ENCODE assay signal across 9 mouse cellular contexts in genomic region chr1:79439609-79440308, GRCm38 (mm10). TPM values are rescaled to one million over a fixed set of nuclear protein-coding genes. Genes with fewer than 3 reads are reported as not detected.
DNase-seq lines count a peak whose midpoint lies in the region; ATAC-seq and TF ChIP-seq lines count a peak whose summit lies in the region.
"Had no signal": no experiment of that assay in that cellular context is flagged by ENCODE, and none has a peak within 500 bp of the region (broad histone marks: within the 10 kb centered on the region; RNA-seq: fewer than 3 reads in every experiment).

Scg2 (minus strand) TSS chr1:79440120.

- H3K9me3 ChIP-seq in intestine, embryonic 14.5 days (ENCODE audit: control insufficient read depth, low read length): no peaks in the 10 kb centered on the region

- no peak within 1 kb of the TSS for H3K9ac ChIP-seq in intestine, embryonic 14.5 days (ENCODE audit: low read length)

- peak; percentile 92 for ATAC-seq in intestine, embryonic 14.5 days (replicated peaks; ENCODE audit: low FRiP score, low TSS enrichment, low read depth)
- ATAC-seq in megakaryocyte-erythroid progenitor cell, adult 5-6 weeks (replicated peaks; ENCODE audit: low FRiP score, low TSS enrichment, poor library complexity, severe bottlenecking): peak; percentile 94
- no peak for ATAC-seq in erythroid progenitor cell, adult 5-6 weeks (replicated peaks; ENCODE audit: low FRiP score, poor library complexity, severe bottlenecking)

- no peak within 1 kb of the TSS for H3K4me3 ChIP-seq in intestine, embryonic 14.5 days (ENCODE audit: low read depth, low read length)
- peak within 1 kb of the TSS; percentile 63 for H3K4me3 ChIP-seq in left cerebral cortex, adult 2 months

- no peaks in the 10 kb centered on the region for H3K4me1 ChIP-seq in intestine, embryonic 14.5 days (replicated peaks; ENCODE audit: control insufficient read depth, insufficient read depth, low read length)

- TF ChIP-seq CTCF in left cerebral cortex, adult 2 months (IDR thresholded peaks at IDR 0.05): peak; percentile 74

- intact Hi-C loops in left cerebral cortex, adult 2 months (cut with DNase I): loop anchor here (1.0 to 10.0 kb wide), 7 partner anchors 142 to 905 kb away; no protein-coding TSS in a partner anchor

- H3K36me3 ChIP-seq in intestine, embryonic 14.5 days (ENCODE audit: control insufficient read depth, insufficient read depth, low read length): no peaks in the 10 kb centered on the region

- DNase-seq in adrenal gland, postnatal 10 days: peak; percentile 93
- DNase-seq in embryo, embryonic 10.5 days (ENCODE audit: low spot score): peak; percentile 94
- peak; percentile 75 to 92 for DNase-seq in gastrocnemius, postnatal 4 days (ENCODE audit: low spot score in 2 of 2)
- peak; percentile 94 for DNase-seq in intestine, embryonic 14.5 days (ENCODE audit: low spot score)
- peak; percentile 85 to 86 for DNase-seq in left cerebral cortex, adult 2 months (ENCODE audit: extremely low spot score in 1 of 2, low spot score in 2 of 2)
- DNase-seq in right cerebral cortex, postnatal 25 days: peak; percentile 85

- WGBS in intestine, embryonic 14.5 days: 13% methylated on average over 22 of the region's 22 CpGs

- H3K27me3 ChIP-seq in intestine, embryonic 14.5 days (replicated peaks; ENCODE audit: control insufficient read depth, insufficient read depth, low read length): no peaks in the 10 kb centered on the region

- H3K4me2 ChIP-seq in intestine, embryonic 14.5 days (ENCODE audit: low read length): 0 out of 2 replicates have a peak within 1 kb of the TSS, but pooled peaks have one; percentile 22

- no peak within 1 kb of the TSS for H3K27ac ChIP-seq in intestine, embryonic 14.5 days (ENCODE audit: low read depth)
- H3K27ac ChIP-seq in left cerebral cortex, adult 2 months: peak within 1 kb of the TSS; percentile 87

RNA-seq across cellular contexts. Expression of gene Scg2, which starts in this region (rescaled TPM):
- total RNA-seq in adrenal gland, postnatal 10 days (2021): 100 to 1,000 TPM; 331 to 377 TPM
- total RNA-seq in gastrocnemius, postnatal 4 days (2021): under 1 TPM in 1 of 2 experiments, not detected in 1; 0.20 TPM
- 5.2 and 7.0 TPM in 2 replicates for polyA plus RNA-seq in intestine, embryonic 14.5 days (2014; fragmentation: Nextera tagmentation; extraction: Ambion mirVana)
- 100 to 1,000 TPM; 239 to 240 TPM for total RNA-seq in left cerebral cortex, adult 2 months (2021)
- total RNA-seq in megakaryocyte-erythroid progenitor cell, adult 5-6 weeks (2014; fragmentation: Nextera tagmentation): not detected in 2 replicates
- total RNA-seq in megakaryocyte-erythroid progenitor cell, adult 5-6 weeks (2017): not detected in 2 replicates
- not detected in 2 replicates for total RNA-seq in erythroid progenitor cell, adult 5-6 weeks (2015; ENCODE audit: low replicate concordance)
- not detected in 2 replicates for total RNA-seq in erythroid progenitor cell, adult 5-6 weeks (2017; ENCODE audit: low replicate concordance)
- total RNA-seq: neutrophil, adult 5-6 weeks had no signal

Comparison
In these comparisons a context has a peak if more than half of its experiments do, and no peak if none do; other contexts are left out.
1. RNA of gene Scg2 (total RNA-seq): 331 to 377 TPM in adrenal gland, postnatal 10 days and 239 to 240 TPM in left cerebral cortex, adult 2 months; 0.20 TPM in gastrocnemius, postnatal 4 days, not detected in megakaryocyte-erythroid progenitor cell, adult 5-6 weeks and not detected in erythroid progenitor cell, adult 5-6 weeks; every median in the first group is over 100 times any median in the second.
2. Peak in DNase-seq in gastrocnemius, postnatal 4 days; RNA of the gene not detected or under 1 TPM.
3. Peak in ATAC-seq in megakaryocyte-erythroid progenitor cell, adult 5-6 weeks; RNA of the gene not detected or under 1 TPM.
4. Peak in every context shown above with its lines, with median percentiles within 50 percentile points of each other: DNase-seq.